Mouse (Mus musculus) spleen, adult 2 months (tissue): ENCODE measurements around the gene Atf5.

Source experiments
- CTCF ChIP-seq: fragments of 200-500 bp; IDR thresholded peaks from 2 replicates; pipeline ENCODE4 v1.5.1; 2011; ENCODE audit warnings: mild to moderate bottlenecking, inconsistent platforms; ENCODE audit not compliant: insufficient read depth, insufficient read length, insufficient replicate concordance; ENCODE audit errors: extremely low read depth
- POLR2A ChIP-seq: fragments of 200-500 bp; IDR thresholded peaks from 2 replicates; pipeline ENCODE4 v1.6.1; 2011; ENCODE audit warnings: low read depth, low read length, inconsistent platforms

- TF ChIP-seq CTCF, result no peak
- TF ChIP-seq POLR2A, result no peak
Observed at GRCm38 (mm10) chr7:44819391-44819790, 2.9 kb upstream of the Atf5 start.
